Mouse (Mus musculus) ES-E14 (cell line): ENCODE measurements at regions not wholly inside any gene's neighbourhood (a gene's known extent, or its start where the extent isn't known, plus 50 kb on each side); places are given as distances from the start of the nearest gene placed in this dataset.

ENCODE experiments used
- CHD2 ChIP-seq: IDR thresholded peaks from 2 replicates; pipeline ENCODE4 v1.6.1; 2014; ENCODE audit warnings: mild to moderate bottlenecking, low read depth, low read length, inconsistent platforms
- MAFK ChIP-seq: IDR thresholded peaks from 2 replicates; pipeline ENCODE4 v1.6.1; 2014; ENCODE audit warnings: mild to moderate bottlenecking, low read depth, low read length, inconsistent platforms; ENCODE audit not compliant: insufficient read depth

DNA sequence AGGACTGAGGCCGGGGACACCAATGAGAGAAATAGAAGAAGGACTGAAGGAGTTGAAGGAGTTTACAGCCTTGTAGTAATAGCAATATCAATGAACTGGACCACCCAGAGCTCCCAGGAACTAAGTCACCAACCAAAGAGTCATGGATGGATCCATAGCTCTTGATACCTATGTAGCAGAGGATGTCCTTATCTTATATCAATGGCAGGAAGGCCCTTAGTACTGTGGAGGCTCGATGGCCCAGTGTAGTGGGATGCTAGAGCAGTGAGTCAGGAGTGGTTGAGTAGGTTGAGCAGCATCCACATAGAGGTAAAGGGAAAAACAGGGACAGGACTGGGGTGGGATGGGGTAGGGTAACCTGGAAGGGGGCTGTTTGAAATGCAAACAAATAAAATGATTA is 1081.6 kb upstream of the Arrdc3 start:
- TF ChIP-seq MAFK (no peak), CHD2 (no peak)
